Mouse (Mus musculus) splenic B cell, adult 2 months (primary cell): Measurements from ENCODE around the gene Sytl4.

Experiments
- DNase-seq: peaks from one replicate; pipeline ENCODE4 v3.0.0-alpha.2; 2011; ENCODE audit warnings: low read depth, low spot score
- H3K27me3 ChIP-seq: 2 replicates; pipeline ENCODE4 v1.6.1; 2012; ENCODE audit warnings: mild to moderate bottlenecking, low read length, moderate library complexity, mixed read lengths; ENCODE audit not compliant: control insufficient read depth, poor library complexity, insufficient read depth, severe bottlenecking
- H3K36me3 ChIP-seq: 2 replicates; pipeline ENCODE4 v1.6.1; 2012; ENCODE audit warnings: mild to moderate bottlenecking, low read length, moderate library complexity, mixed read lengths; ENCODE audit not compliant: control insufficient read depth, poor library complexity, insufficient read depth, severe bottlenecking

The Sytl4 gene

GRCm38 (mm10) chrX:133911397-133912103, 70.1 kb downstream of the Sytl4 start:
- no peak for DNase-seq
- Histone ChIP-seq H3K27me3 (no peaks in the 10 kb centered on the region), H3K36me3 (no peaks in the 10 kb centered on the region)

GRCm38 (mm10) chrX:133908261-133908660, 73.4 kb downstream of the Sytl4 start, which contains the start of gene Srpx2:
Gene Srpx2 (plus strand): TSS chrX:133908426.
- H3K36me3 ChIP-seq = no peaks in the 10 kb centered on the region
- no peaks in the 10 kb centered on the region for H3K27me3 ChIP-seq
- DNase-seq = no peak

GRCm38 (mm10) chrX:133898014-133898542, 83.5 kb downstream of the Sytl4 start, which contains the start of gene Tspan6:
Gene Tspan6 (minus strand): TSS chrX:133898429.
- H3K36me3 ChIP-seq = no peaks in the 10 kb centered on the region
- peak; percentile 71 for DNase-seq
- no peaks in the 10 kb centered on the region for H3K27me3 ChIP-seq

GRCm38 (mm10) chrX:133888111-133888510, 93.5 kb downstream of the Sytl4 start:
- no peaks in the 10 kb centered on the region for H3K36me3 ChIP-seq
- H3K27me3 ChIP-seq = no peaks in the 10 kb centered on the region
- DNase-seq = no peak

- DNase-seq = no peak
- H3K27me3 ChIP-seq = no peaks in the 10 kb centered on the region
- no peaks in the 10 kb centered on the region for H3K36me3 ChIP-seq
Measured at GRCm38 (mm10) chrX:133887308-133887707, 94.3 kb downstream of the Sytl4 start.
